Mouse (Mus musculus) heart, embryonic 14.5 days (tissue): ENCODE data around the gene Ccr10. TPM values are rescaled to one million over a fixed set of nuclear protein-coding genes. Genes with fewer than 3 reads are reported as not detected.

Experiments
- ATAC-seq: fragments of 200-750 bp; cut with Nextera tagmentation; 2 replicates; pipeline ENCODE4 v1.8.0; 2017; ENCODE audit warnings: low read depth, moderate TSS enrichment; ENCODE audit not compliant: insufficient number of reproducible peaks, insufficient read depth, low FRiP score
- H3K27ac ChIP-seq, 2 experiments: fragments of 200-500 bp in 1 of 2; fragments of 300-500 bp in 1 of 2; sonication (generic) in 1 of 2; replicated peaks in 1 of 2; 2 replicates each; pipeline ENCODE4 v1.5.1; 2012 to 2014; ENCODE audit warnings: low read depth in 2 of 2, low read length in 2 of 2, control low read depth in 1 of 2, mild to moderate bottlenecking in 1 of 2, mixed read lengths in 1 of 2; ENCODE audit not compliant: control insufficient read depth in 1 of 2, insufficient read depth in 1 of 2
- H3K27me3 ChIP-seq: fragments of 300-500 bp; sonication (generic); 2 replicates; pipeline ENCODE4 v1.6.1; 2014; ENCODE audit warnings: mild to moderate bottlenecking, low read length, control low read depth; ENCODE audit not compliant: control insufficient read depth, insufficient read depth
- H3K36me3 ChIP-seq: fragments of 300-500 bp; sonication (generic); 2 replicates; pipeline ENCODE4 v1.6.1; 2014; ENCODE audit warnings: mild to moderate bottlenecking, control low read depth, low read length, mixed read lengths; ENCODE audit not compliant: control insufficient read depth, insufficient read depth
- H3K4me1 ChIP-seq, 2 experiments: fragments of 200-500 bp in 1 of 2; fragments of 300-500 bp in 1 of 2; sonication (generic) in 1 of 2; 2 replicates each; pipeline ENCODE4 v1.6.1; 2012 to 2014; ENCODE audit warnings: low read length in 2 of 2, control low read depth in 1 of 2, mixed read lengths in 1 of 2; ENCODE audit not compliant: control insufficient read depth in 2 of 2, insufficient read depth in 2 of 2
- H3K4me2 ChIP-seq: fragments of 300-500 bp; sonication (generic); 2 replicates; pipeline ENCODE4 v1.6.1; 2014; ENCODE audit warnings: mild to moderate bottlenecking, low read length
- H3K4me3 ChIP-seq, 2 experiments: fragments of 200-500 bp in 1 of 2; fragments of 300-500 bp in 1 of 2; sonication (generic) in 1 of 2; 2 replicates each; pipeline ENCODE4 v1.5.1; 2012 to 2014; ENCODE audit warnings: low read length in 2 of 2, mild to moderate bottlenecking in 2 of 2, control low read depth in 1 of 2, low read depth in 1 of 2, moderate library complexity in 1 of 2; ENCODE audit not compliant: control insufficient read depth in 1 of 2, insufficient read depth in 1 of 2
- H3K9ac ChIP-seq: fragments of 300-500 bp; sonication (generic); 2 replicates; pipeline ENCODE4 v1.6.1; 2014; ENCODE audit warnings: mild to moderate bottlenecking, low read length
- H3K9me3 ChIP-seq: fragments of 300-500 bp; sonication (generic); 2 replicates; pipeline ENCODE4 v1.6.1; 2016; ENCODE audit warnings: low read length, control low read depth; ENCODE audit not compliant: control insufficient read depth
- WGBS: fragments of 180-500 bp; shearing (Covaris S2); extraction: QIAGEN DNeasy Blood & Tissue Kit; methylation state at CpG from one replicate; pipeline ENCODE4 v1.1.7; 2014; 5-methylcytosine and 5-hydroxymethylcytosine counted together
- polyA plus RNA-seq: library from polyadenylated mRNA; unstranded; fragments of >200 nt; fragmentation: Nextera tagmentation; extraction: Ambion mirVana; gene quantifications from 2 replicates; pipeline ENCODE4 v1.2.1, GENCODE M21; 2014

The Ccr10 gene
- polyA plus RNA-seq, 1 experiment from 2014 or later = not detected

DNA sequence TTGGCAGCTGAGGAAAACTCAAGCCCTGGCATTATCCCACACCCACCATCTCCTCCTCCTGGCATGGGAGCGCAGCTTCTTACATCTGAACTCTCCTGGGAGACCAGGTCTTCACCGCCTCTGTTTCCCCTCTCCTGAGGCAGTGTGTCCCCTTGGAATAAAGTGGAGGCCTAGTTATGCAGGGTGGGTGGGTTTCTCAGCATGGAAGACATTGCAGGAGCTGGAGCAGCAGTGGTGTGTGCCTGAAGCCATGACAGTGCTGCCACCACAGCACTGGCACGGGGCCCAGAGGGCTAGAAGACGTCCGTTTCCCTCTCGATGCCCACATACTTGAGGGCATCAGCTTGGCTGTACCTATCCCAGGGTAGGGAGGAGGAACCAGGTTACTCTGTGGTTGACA is 17.4 kb upstream of the Ccr10 start:
- Histone ChIP-seq H3K4me2 (no peak overlapping the region), H3K27me3 (no peaks in the 10 kb centered on the region), H3K27ac (no peak overlapping the region), H3K9ac (no peak overlapping the region), H3K4me1 (peaks cover 30 to 48% of the 10 kb centered on the region in 2 experiments), H3K4me3 (no peak overlapping the region), H3K9me3 (no peaks in the 10 kb centered on the region), H3K36me3 (peaks cover 33% of the 10 kb centered on the region)
- no peak for ATAC-seq
- 87% methylated on average over 6 of the region's 6 CpGs for WGBS

DNA sequence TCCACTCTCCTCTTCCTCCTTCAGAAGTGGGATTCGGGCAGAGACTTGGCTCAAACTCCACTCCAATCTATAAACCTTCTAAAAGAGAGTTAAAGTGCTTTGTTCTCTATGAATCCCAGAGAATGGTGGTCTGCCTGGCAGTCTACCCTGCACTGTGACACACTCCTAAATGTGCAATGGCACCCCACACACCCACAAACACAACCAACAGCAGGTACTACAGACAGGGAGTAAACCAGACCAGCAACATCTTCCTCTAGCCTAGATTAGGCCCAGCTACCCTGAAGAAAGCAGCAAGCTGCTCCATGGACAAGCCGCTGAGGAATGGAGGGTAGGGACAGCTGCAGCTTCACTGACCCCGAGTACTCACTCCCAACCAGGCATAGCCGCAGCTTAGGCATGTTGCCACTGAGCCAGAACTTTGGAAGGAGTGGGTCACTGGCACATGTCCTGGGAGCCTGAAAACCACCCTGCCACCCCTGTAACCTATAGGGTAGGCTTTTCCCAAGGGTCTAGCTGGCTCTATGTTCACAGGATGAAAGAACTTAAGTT is 16.8 kb upstream of the Ccr10 start:
- Histone ChIP-seq H3K36me3 (peaks cover 27% of the 10 kb centered on the region), H3K9ac (no peak overlapping the region), H3K9me3 (no peaks in the 10 kb centered on the region), H3K4me1 (peaks cover 30 to 48% of the 10 kb centered on the region in 2 experiments), H3K27ac (no peak overlapping the region), H3K27me3 (no peaks in the 10 kb centered on the region), H3K4me3 (no peak overlapping the region), H3K4me2 (no peak overlapping the region)
- 79% methylated on average over 4 of the region's 4 CpGs for WGBS
- ATAC-seq = no peak

DNA sequence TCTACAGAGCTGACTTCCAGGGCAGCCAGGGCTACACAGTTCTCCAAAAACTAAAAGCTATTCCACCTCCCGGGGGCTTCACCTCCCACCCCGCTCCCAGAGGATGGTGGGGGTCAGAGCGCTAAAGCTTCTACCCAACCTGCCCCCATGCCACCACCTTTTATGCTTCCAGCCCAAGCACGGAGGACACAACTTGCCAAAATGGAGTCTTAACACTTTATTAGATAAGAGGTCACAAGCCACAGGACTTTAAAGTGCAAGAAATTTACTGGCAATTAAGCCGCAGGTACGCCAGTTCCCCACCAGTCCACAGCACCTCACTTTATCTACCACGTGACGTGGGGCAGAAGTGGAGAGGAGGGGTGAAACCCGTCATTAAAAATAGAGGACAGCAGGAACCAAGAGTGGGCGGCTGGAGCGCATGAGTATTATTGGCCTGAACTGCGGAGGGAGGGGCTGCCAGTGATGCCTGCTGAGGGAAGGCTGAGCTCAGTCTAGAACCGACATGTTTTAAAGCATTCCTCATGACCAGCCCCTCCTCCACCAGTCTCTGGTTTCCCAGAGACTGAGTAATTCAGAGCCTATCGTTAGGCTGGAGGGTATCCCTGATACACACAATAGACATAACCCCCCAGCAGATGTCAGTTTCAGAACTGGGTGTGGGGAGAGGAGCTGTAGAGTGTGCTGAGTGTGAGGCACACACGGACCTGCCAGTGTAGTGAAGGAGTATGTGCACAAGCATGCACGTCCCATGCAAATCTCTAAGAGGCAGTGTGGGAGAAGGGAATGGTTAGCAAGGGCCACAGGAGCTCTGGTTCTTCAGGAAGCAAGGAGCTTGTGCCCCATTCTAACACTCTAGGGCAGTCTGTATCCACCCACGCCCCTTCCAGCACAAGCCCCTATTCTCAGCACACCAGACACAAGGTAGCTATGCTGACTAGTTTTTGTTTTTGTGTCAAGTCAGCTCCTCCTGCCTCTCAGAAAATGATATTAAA is 16.0 kb upstream of the Ccr10 start:
- no peak overlapping the region for H3K9ac ChIP-seq
- peak overlapping the region in 1 of 2 experiments; percentile 45; a peak in 1 of 4 replicates for H3K27ac ChIP-seq
- WGBS = 38% methylated on average over 17 of the region's 17 CpGs
- no peak overlapping the region for H3K4me3 ChIP-seq
- H3K36me3 ChIP-seq = peaks cover 19% of the 10 kb centered on the region
- H3K27me3 ChIP-seq = no peaks in the 10 kb centered on the region
- peaks cover 30 to 48% of the 10 kb centered on the region in 2 experiments for H3K4me1 ChIP-seq
- H3K9me3 ChIP-seq = no peaks in the 10 kb centered on the region
- H3K4me2 ChIP-seq = no peak overlapping the region
- no peak for ATAC-seq

DNA sequence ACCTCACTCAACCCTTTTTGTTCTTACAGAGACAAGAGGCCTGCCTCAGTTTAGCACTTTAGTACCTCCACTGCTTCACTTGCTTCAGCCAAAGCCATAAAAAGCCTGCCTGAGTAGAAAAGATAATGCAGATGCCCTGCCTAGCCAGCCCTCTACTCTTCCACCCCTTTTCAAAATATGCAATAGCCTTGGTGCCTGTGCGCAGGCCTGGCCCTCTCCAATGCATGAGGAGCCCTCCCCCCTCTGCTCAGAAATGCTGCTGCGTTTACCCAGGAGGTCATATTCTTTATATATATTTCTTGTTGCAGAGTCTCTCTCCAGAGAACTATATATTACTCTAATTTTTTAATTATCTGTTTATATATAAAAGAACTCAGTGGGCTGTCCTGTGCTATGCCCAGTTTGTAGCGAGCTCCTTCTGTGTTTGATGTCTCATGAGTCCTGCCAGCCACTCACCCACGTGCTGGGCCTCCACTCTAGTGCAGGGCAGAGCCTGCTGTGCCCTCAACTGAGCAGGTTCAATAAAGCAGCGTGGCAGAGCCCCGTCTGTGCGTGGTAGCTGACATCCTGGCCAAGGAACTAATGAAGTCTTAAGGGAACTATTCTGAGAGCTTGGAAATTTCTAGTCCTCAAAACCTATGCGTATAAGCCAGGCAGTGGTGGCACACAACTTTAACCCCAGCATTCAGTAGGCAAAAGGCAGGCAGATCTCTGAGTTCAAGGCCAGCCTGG is 15.1 kb upstream of the Ccr10 start:
- 51% methylated on average over 8 of the region's 8 CpGs for WGBS
- Histone ChIP-seq H3K4me1 (peaks cover 30 to 48% of the 10 kb centered on the region in 2 experiments), H3K27ac (peak overlapping the region; percentile 45 to 66), H3K4me3 (no peak overlapping the region), H3K4me2 (no peak overlapping the region), H3K9ac (peak overlapping the region; percentile 2; the same call in 1 of the 2 replicates), H3K9me3 (no peaks in the 10 kb centered on the region), H3K36me3 (peaks cover 14% of the 10 kb centered on the region), H3K27me3 (no peaks in the 10 kb centered on the region)
- no peak for ATAC-seq

DNA sequence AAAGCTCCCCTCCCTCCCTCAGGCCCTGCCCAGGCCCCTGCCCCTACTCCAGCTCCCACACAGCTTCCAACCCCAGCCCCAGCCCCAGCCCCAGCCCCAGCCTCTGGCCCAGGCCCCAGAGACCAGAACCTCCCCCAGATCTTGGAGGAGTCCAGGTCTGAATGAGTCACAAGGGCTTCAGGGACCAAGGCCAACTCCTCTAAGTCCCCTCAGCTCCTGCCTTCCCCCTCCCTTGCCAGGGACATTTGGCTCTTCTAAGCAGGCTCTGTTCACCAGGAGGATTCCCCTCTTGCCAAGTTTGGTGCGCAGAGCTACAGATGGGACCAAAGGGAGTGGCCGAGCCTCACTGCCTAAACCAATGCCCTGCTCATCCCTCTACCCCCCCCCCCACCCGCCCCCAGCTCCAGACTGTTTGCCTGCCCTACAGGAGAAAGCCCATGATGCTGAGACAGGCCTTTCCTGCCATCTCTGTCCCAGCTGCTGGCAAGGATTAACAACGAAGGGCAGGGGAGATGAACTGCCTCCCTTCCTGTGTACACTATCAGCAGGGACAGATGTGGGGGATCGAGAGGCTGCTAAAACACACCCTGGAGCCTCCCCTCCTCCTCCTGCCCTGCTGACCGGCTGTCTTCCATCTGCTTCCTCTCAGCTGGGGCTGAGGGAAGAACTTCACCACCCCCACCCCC is 14.4 kb upstream of the Ccr10 start:
- 13% methylated on average over 6 of the region's 6 CpGs for WGBS

DNA sequence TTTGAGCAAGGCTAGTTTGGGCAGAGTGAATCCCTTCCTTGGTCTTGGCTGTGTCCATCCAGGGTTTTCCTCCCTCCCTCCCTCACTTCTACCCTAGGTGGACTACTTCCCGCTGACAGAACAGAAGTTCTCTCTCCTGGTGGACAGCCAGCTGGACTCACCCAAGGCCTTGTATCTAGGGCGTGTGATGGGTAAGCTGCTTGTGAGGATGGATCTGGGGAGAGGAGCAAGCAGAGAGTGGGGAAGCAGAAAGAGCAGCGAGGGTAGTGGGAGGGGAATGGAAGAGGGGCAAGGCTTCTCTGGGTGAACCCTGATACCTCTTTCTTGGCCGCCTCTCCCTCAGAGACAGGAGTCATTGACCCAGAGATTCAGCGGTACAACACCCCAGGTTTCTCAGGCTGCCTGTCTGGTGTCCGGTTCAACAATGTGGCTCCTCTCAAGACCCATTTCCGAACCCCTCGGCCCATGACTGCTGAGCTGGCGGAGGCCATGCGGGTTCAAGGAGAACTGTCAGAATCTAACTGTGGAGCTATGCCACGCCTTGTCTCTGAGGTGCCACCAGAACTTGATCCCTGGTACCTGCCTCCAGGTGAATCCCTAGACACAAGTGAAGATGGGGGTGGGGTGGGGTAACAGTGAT is 13.0 kb upstream of the Ccr10 start:
- no peak overlapping the region for H3K4me2 ChIP-seq
- 0 out of 4 replicates have a peak overlapping the region, but pooled peaks of 1 of the 2 experiments have one; percentile 45 for H3K27ac ChIP-seq
- H3K9me3 ChIP-seq = no peaks in the 10 kb centered on the region
- H3K36me3 ChIP-seq = peaks cover 10% of the 10 kb centered on the region
- ATAC-seq = no peak
- 82% methylated on average over 11 of the region's 11 CpGs for WGBS
- no peaks in the 10 kb centered on the region for H3K27me3 ChIP-seq
- peaks cover 22 to 31% of the 10 kb centered on the region in 2 experiments for H3K4me1 ChIP-seq
- H3K4me3 ChIP-seq = no peak overlapping the region
- no peak overlapping the region for H3K9ac ChIP-seq

More for the DNA sequence above, 14.4 kb upstream of the Ccr10 start:
- Histone ChIP-seq H3K36me3 (peaks cover 10% of the 10 kb centered on the region), H3K4me2 (no peak overlapping the region), H3K4me3 (no peak overlapping the region), H3K9me3 (no peaks in the 10 kb centered on the region), H3K27me3 (no peaks in the 10 kb centered on the region), H3K9ac (peak overlapping the region; percentile 2; the same call in 1 of the 2 replicates), H3K4me1 (peaks cover 30 to 43% of the 10 kb centered on the region in 2 experiments), H3K27ac (peak overlapping the region; percentile 45 to 66)
- peak; percentile 65 for ATAC-seq
